Mouse (Mus musculus) ES-Bruce4 (cell line): ENCODE results near the gene Dclre1b.

ENCODE experiments used
- CTCF ChIP-seq: IDR thresholded peaks from one replicate; pipeline ENCODE4 v1.8.1; 2011; ENCODE audit warnings: low read depth, low read length
- POLR2A ChIP-seq: IDR thresholded peaks from one replicate; pipeline ENCODE4 v1.8.1; 2011; ENCODE audit warnings: low read length; ENCODE audit not compliant: insufficient read depth

- no peak for TF ChIP-seq CTCF
- no peak for TF ChIP-seq POLR2A
Observed at GRCm38 (mm10) chr3:103790346-103791145, 18.7 kb downstream of the Dclre1b start.
